9 mouse cellular contexts compared by ENCODE assay signal in the genomic region with DNA sequence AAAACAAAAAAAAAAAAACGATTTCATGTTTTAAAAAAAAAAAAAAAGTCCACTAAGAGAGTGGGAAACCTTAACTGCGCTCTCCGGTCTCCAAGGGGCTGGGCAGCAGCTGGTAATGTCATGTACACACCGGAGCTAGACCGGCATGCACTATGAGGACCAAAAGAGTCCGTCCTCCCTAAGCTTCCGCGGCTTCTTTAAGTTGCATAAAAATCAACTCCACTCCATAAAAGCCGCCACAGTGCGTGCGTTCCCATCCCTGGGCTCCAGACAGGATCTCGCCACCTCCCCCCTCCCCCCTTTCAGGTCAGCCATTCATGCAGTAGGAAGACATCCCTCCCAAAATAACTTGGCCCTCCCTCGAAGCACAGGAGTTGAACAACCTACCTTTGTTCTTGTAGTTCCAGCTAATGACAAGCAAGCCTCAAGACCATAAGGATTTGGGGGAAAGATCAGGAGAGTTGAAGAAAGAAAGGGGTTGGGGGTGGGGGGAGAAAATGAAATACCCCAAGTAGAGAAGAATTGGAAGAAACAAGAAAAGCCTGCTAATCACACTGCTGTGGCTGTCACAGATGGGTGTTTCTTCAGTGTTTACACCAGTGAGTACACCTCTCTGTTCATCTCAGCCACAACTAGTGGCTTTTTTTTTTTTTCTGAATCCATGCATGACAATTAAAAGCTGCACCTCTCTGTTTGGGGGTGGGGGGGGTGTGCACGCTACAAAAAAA.
DNase-seq lines count a peak whose midpoint lies in the region; ATAC-seq and TF ChIP-seq lines count a peak whose summit lies in the region.
"Had no signal": no experiment of that assay in that cellular context is flagged by ENCODE, and none has a peak within 500 bp of the region (broad histone marks: within the 10 kb centered on the region; RNA-seq: fewer than 3 reads in every experiment).

No protein-coding gene starts in this region.

- no peak overlapping the region for H3K9ac ChIP-seq in kidney, postnatal 0 days (ENCODE audit: low read depth, low read length)
- 0 out of 2 replicates have a peak overlapping the region, but pooled peaks have one; percentile 12 for H3K9ac ChIP-seq in forebrain, embryonic 16.5 days (replicated peaks; ENCODE audit: low read depth, low read length)
- peak overlapping the region; percentile 34; the same call in 1 of the 2 replicates for H3K9ac ChIP-seq in limb, embryonic 12.5 days (replicated peaks)
- no peak overlapping the region for H3K9ac ChIP-seq in neural tube, embryonic 15.5 days (replicated peaks)

- no peaks in the 10 kb centered on the region for H3K9me3 ChIP-seq in kidney, postnatal 0 days (replicated peaks; ENCODE audit: low read length)
- H3K9me3 ChIP-seq in forebrain, embryonic 16.5 days (ENCODE audit: control insufficient read depth, low read length), result no peaks in the 10 kb centered on the region
- H3K9me3 ChIP-seq in limb, embryonic 12.5 days, result no peaks in the 10 kb centered on the region
- H3K9me3 ChIP-seq in neural tube, embryonic 15.5 days (replicated peaks), result no peaks in the 10 kb centered on the region

- no peaks in the 10 kb centered on the region for H3K27me3 ChIP-seq in kidney, postnatal 0 days (ENCODE audit: insufficient read depth, low read length)
- H3K27me3 ChIP-seq in forebrain, embryonic 16.5 days (replicated peaks; ENCODE audit: control insufficient read depth, insufficient read depth, low read length), result no peaks in the 10 kb centered on the region
- no peaks in the 10 kb centered on the region; the same call in 1 of the 2 replicates for H3K27me3 ChIP-seq in limb, embryonic 12.5 days
- H3K27me3 ChIP-seq in neural tube, embryonic 15.5 days (replicated peaks), result peaks cover 11% of the 10 kb centered on the region; the same call in 1 of the 2 replicates

- no peak for DNase-seq in kidney, postnatal 0 days (ENCODE audit: low spot score)
- no peak for DNase-seq in kidney, adult 9 months
- no peak for DNase-seq in gastrocnemius, adult 8-10 months (ENCODE audit: low spot score in 2 of 2)
- no peak for DNase-seq in gastrocnemius, postnatal 14 days
- DNase-seq in cerebellum, adult 11-12 months, result no peak
- DNase-seq: right cerebral cortex, postnatal 14 days had no signal

- TF ChIP-seq CTCF in kidney, postnatal 0 days (IDR thresholded peaks at IDR 0.05; ENCODE audit: low read depth), result no peak

- H3K36me3 ChIP-seq in kidney, postnatal 0 days (ENCODE audit: insufficient read depth, low read length), result no peaks in the 10 kb centered on the region
- H3K36me3 ChIP-seq in forebrain, embryonic 16.5 days (ENCODE audit: control insufficient read depth, insufficient read depth), result no peaks in the 10 kb centered on the region
- H3K36me3 ChIP-seq in limb, embryonic 12.5 days, result no peaks in the 10 kb centered on the region
- H3K36me3 ChIP-seq in neural tube, embryonic 15.5 days, result no peaks in the 10 kb centered on the region

- intact Hi-C loops in gastrocnemius, postnatal 14 days (cut with DNase I; ENCODE audit: low total_unique reads), result no loop called here

- H3K4me1 ChIP-seq in kidney, postnatal 0 days (replicated peaks; ENCODE audit: insufficient read depth, low read length), result peaks cover 33% of the 10 kb centered on the region
- H3K4me1 ChIP-seq in forebrain, embryonic 16.5 days (replicated peaks; ENCODE audit: control insufficient read depth, insufficient read depth, low read length), result peaks cover 39% of the 10 kb centered on the region
- peaks cover 55% of the 10 kb centered on the region for H3K4me1 ChIP-seq in limb, embryonic 12.5 days (replicated peaks)
- H3K4me1 ChIP-seq in neural tube, embryonic 15.5 days, result peaks cover 54% of the 10 kb centered on the region

- peak overlapping the region; percentile 40 for H3K4me2 ChIP-seq in kidney, postnatal 0 days (ENCODE audit: low read length)
- H3K4me2 ChIP-seq in forebrain, embryonic 16.5 days (ENCODE audit: low read length), result 0 out of 2 replicates have a peak overlapping the region, but pooled peaks have one; percentile 13
- H3K4me2 ChIP-seq in limb, embryonic 12.5 days, result peak overlapping the region; percentile 62
- peak overlapping the region; percentile 33 for H3K4me2 ChIP-seq in neural tube, embryonic 15.5 days

- H3K4me3 ChIP-seq in kidney, postnatal 0 days (replicated peaks; ENCODE audit: low read depth, low read length), result no peak overlapping the region
- peak overlapping the region; percentile 21; the same call in 1 of the 2 replicates for H3K4me3 ChIP-seq in forebrain, embryonic 16.5 days (replicated peaks; ENCODE audit: low read length)
- peak overlapping the region; percentile 27 for H3K4me3 ChIP-seq in limb, embryonic 12.5 days (replicated peaks)
- H3K4me3 ChIP-seq in neural tube, embryonic 15.5 days (replicated peaks), result no peak overlapping the region

- ATAC-seq in kidney, postnatal 0 days (replicated peaks; ENCODE audit: low FRiP score, low read depth), result no peak
- ATAC-seq in forebrain, embryonic 16.5 days, result 0 out of 2 replicates have a peak, but pooled peaks have one; percentile 11
- peak; percentile 44; the same call in 1 of the 2 replicates for ATAC-seq in limb, embryonic 12.5 days (ENCODE audit: insufficient number of reproducible peaks, insufficient read depth, low FRiP score, low TSS enrichment, low read depth)
- ATAC-seq in neural tube, embryonic 15.5 days (ENCODE audit: low FRiP score), result no peak

- WGBS in kidney, postnatal 0 days, result 5% methylated on average over 14 of the region's 14 CpGs
- WGBS in forebrain, embryonic 16.5 days, result 2% methylated on average over 14 of the region's 14 CpGs
- WGBS in limb, embryonic 12.5 days, result under 1% methylated on average over 14 of the region's 14 CpGs
- 2% methylated on average over 14 of the region's 14 CpGs for WGBS in neural tube, embryonic 15.5 days

- H3K27ac ChIP-seq in kidney, postnatal 0 days, result no peak overlapping the region
- H3K27ac ChIP-seq in forebrain, embryonic 16.5 days (ENCODE audit: low read length), result no peak overlapping the region; the same call in 1 of the 2 replicates
- H3K27ac ChIP-seq in limb, embryonic 12.5 days, result peak overlapping the region; percentile 53; the same call in 1 of the 2 replicates
- H3K27ac ChIP-seq in neural tube, embryonic 15.5 days (replicated peaks), result no peak overlapping the region

Comparison
In these comparisons a context has a peak if more than half of its experiments do, and no peak if none do; other contexts are left out.
1. ATAC-seq: peak in forebrain, embryonic 16.5 days (single experiment) and limb, embryonic 12.5 days (single experiment); none in kidney, postnatal 0 days (single experiment) and neural tube, embryonic 15.5 days (single experiment).
2. H3K4me3 ChIP-seq: peak in forebrain, embryonic 16.5 days (single experiment) and limb, embryonic 12.5 days (single experiment); none in kidney, postnatal 0 days (single experiment) and neural tube, embryonic 15.5 days (single experiment).
3. H3K9ac ChIP-seq: peak in forebrain, embryonic 16.5 days (single experiment) and limb, embryonic 12.5 days (single experiment); none in kidney, postnatal 0 days (single experiment) and neural tube, embryonic 15.5 days (single experiment).
4. Peak in every context shown above with its lines, with median percentiles within 50 percentile points of each other: H3K4me2 ChIP-seq.